Mouse (Mus musculus): ENCODE measurements around the gene Gda.

DNA sequence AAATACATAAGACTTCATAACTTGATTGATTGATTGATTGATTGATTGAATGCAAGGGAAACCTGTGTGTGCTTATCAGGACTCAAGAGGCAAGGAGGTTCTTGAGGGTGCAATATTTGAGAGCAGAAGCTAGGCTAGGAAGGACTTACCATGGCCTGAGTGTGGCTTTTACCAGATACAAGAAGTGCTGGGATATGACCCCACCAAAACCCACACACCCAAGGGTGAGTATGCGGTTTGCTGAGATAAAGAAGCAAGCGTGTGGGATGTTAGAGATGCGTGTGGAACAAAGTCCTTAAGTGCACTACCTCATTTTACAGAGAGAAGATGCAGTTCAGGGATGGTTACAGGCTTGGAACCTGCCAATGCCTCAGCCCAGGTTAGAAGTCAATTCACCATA is 41.0 kb downstream of the Gda start:
- no peak for TF ChIP-seq POLR2A (IDR thresholded peaks at IDR 0.05; ENCODE audit: low read depth, low read length)
- TF ChIP-seq CTCF (conservative IDR thresholded peaks at IDR 0.05; ENCODE audit: insufficient read depth, insufficient read length, low read depth, low read length) = no peak

All from kidney, adult 2 months (tissue).